Mouse (Mus musculus) cerebellum, adult 2 months (tissue): Measurements from ENCODE around the gene Tmigd1. TPM values are rescaled to one million over a fixed set of nuclear protein-coding genes. Genes with fewer than 3 reads are reported as not detected.

Source experiments
- DNase-seq, 2 experiments: peaks; one replicate each; pipeline ENCODE4 v3.0.0; 2021
- H3K27ac ChIP-seq: fragments of 200-500 bp; 2 replicates; pipeline ENCODE4 v1.5.1; 2012; ENCODE audit warnings: low read length, control low read depth, inconsistent platforms; ENCODE audit not compliant: insufficient read depth
- H3K27me3 ChIP-seq: fragments of 200-500 bp; 2 replicates; pipeline ENCODE4 v1.6.1; 2012; ENCODE audit warnings: inconsistent platforms, mild to moderate bottlenecking, low read length, moderate library complexity; ENCODE audit not compliant: control insufficient read depth, insufficient read depth
- H3K4me1 ChIP-seq: fragments of 200-500 bp; 2 replicates; pipeline ENCODE4 v1.6.1; 2011; ENCODE audit warnings: low read length; ENCODE audit not compliant: control insufficient read depth, insufficient read depth
- H3K4me3 ChIP-seq: fragments of 200-500 bp; replicated peaks from 2 replicates; pipeline ENCODE3; 2011; ENCODE audit warnings: mild to moderate bottlenecking, low read depth, low read length, control low read depth; ENCODE audit not compliant: insufficient read depth
- CTCF ChIP-seq: fragments of 200-500 bp; IDR thresholded peaks from 2 replicates; pipeline ENCODE4 v1.5.1; 2011; ENCODE audit warnings: low read depth, mild to moderate bottlenecking, control low read depth, low read length, moderate library complexity, borderline replicate concordance; ENCODE audit not compliant: insufficient read depth
- POLR2A ChIP-seq: fragments of 200-500 bp; IDR thresholded peaks from 2 replicates; pipeline ENCODE4 v1.6.1; 2011; ENCODE audit warnings: low read length, control low read depth, borderline replicate concordance; ENCODE audit not compliant: insufficient read depth
- WGBS: fragments of 180-500 bp; shearing (Covaris S2); methylation state at CpG from one replicate; pipeline ENCODE4 v1.1.7; 2018; 5-methylcytosine and 5-hydroxymethylcytosine counted together
- polyA plus RNA-seq: library from polyadenylated mRNA; depleted of rRNA; stranded (reverse); fragments of >200 nt; gene quantifications from 2 replicates; pipeline ENCODE4 v1.2.3, GENCODE M21; 2012

The Tmigd1 gene
- polyA plus RNA-seq, 1 experiment = not detected

DNA sequence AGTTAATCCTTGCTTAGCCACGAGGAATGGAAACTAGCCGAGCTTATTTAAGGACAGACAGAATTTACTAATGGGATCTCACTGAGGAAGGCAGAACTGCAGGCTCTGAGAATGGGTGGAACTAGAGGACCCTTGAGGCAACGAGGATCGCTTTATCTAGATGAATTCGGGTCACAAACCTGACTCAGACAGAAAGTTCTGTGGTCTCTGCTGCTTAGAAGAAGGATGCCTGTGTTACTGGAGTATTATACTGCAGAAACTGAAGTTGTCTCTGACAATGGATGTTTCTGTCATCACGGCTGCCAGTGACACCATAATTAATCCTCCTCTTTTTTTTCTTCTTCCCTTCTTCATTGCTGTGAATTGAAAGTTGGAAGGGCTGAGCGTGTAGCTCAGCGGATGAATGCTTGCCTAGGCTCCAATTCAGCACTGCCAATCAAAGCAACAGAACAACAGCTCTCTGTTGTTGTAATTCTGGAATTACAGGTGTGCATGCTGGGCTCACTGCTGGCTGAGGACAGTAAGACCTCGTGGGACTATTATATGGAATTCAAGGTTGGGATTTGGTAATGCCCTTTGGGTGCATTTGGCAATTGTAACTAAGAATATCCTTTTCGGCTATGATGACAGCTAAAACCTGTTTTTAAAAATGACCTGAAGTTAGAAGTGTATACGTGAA is 29.3 kb upstream of the Tmigd1 start:
- no peak for DNase-seq
- H3K27me3 ChIP-seq = no peaks in the 10 kb centered on the region
- no peak overlapping the region for H3K4me3 ChIP-seq
- no peaks in the 10 kb centered on the region for H3K4me1 ChIP-seq
- TF ChIP-seq POLR2A (no peak), CTCF (no peak)
- H3K27ac ChIP-seq = no peak overlapping the region
- WGBS = 73% methylated on average over 11 of the region's 11 CpGs

DNA sequence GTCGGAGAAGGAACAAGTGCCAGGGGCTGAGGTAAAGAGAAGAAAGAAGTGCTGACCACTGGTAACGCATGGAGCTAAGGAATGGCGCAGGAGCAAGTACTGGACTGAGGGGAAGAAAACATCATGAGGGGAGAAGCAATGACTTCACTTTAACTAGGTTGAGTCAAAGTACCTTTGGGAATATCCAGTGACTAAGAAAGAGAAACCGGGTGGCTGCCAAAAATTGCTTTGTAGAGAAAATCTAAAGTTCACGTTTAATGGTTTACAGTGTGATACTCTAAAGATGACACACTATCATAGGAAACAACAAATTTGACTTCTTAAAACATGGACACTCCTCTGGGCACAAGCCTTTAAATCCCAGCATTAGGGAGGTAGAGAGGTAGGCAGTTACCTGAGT is 28.1 kb upstream of the Tmigd1 start:
- H3K27me3 ChIP-seq = no peaks in the 10 kb centered on the region
- H3K4me1 ChIP-seq = no peaks in the 10 kb centered on the region
- H3K27ac ChIP-seq = no peak overlapping the region
- H3K4me3 ChIP-seq = no peak overlapping the region
- 89% methylated on average over 5 of the region's 5 CpGs for WGBS
- TF ChIP-seq POLR2A (no peak), CTCF (no peak)
- DNase-seq = no peak

DNA sequence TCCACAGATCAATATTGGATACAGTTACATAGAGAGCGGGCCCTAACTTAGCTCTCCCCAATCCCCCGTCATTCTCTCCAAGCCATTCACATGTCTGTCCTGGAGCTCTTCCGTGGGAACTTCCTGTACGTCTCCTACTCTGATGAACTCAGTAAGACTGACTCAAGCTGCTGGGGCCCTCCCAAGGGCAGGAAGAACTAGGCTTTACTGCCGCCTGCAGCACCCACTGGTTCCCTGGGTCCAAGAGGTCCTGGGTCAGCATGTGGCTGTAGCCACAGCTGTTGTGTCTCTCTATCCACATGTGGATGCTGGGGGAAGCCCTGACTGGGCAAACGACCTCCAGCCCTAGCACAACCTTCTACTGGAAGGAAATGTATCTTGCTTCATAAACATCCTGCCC is 27.2 kb upstream of the Tmigd1 start:
- WGBS = 82% methylated on average over 6 of the region's 6 CpGs
- Histone ChIP-seq H3K27me3 (no peaks in the 10 kb centered on the region), H3K27ac (no peak overlapping the region), H3K4me3 (no peak overlapping the region), H3K4me1 (no peaks in the 10 kb centered on the region)
- no peak for DNase-seq
- TF ChIP-seq CTCF = no peak

DNA sequence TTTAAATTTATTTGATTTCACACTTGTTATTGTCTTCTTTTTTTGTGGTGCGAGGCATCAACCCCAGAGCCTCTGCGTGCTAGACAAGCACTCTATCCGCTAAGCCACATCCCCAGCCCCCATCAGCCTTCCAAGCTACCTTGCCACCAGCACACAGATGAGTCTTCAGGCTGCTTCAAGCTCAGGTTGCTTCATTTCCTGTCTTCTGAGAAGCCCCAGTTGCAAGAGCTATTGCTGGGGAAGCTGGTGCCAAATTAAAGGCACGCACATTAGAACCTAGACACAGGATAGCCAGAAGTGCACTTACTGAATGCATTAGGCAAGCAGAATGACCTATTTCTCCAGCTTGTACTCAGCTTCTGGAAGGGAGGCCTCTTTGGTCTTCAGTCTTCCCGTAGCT is 22.1 kb upstream of the Tmigd1 start:
- no peak overlapping the region for H3K27ac ChIP-seq
- no peak overlapping the region for H3K4me3 ChIP-seq
- H3K27me3 ChIP-seq = no peaks in the 10 kb centered on the region
- DNase-seq = no peak
- 87% methylated on average over 5 of the region's 5 CpGs for WGBS
- TF ChIP-seq CTCF (no peak), POLR2A (no peak)
- H3K4me1 ChIP-seq = no peaks in the 10 kb centered on the region

DNA sequence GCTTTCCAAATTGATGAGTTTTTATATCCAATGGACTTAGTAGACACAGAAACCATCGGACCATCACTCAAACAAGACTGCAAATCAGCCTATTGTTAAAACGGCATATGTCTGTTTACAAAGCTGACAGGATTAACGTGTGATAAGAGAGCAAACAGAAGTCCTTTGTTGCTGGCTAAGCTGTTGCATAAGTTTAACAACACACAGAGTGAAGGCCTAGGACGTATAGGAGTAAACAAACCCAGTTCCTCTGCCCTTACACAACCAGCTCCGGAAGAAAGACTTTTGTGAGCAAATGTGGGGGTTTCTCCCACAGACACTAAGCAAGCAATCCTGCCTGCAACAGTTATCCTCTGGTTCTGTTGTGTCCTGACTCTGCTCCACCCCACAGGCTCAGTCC is 17.5 kb upstream of the Tmigd1 start:
- 72% methylated on average over 5 of the region's 5 CpGs for WGBS
- DNase-seq = no peak
- no peaks in the 10 kb centered on the region for H3K27me3 ChIP-seq
- TF ChIP-seq CTCF (no peak), POLR2A (no peak)
- no peaks in the 10 kb centered on the region for H3K4me1 ChIP-seq
- no peak overlapping the region for H3K4me3 ChIP-seq
- H3K27ac ChIP-seq = no peak overlapping the region

DNA sequence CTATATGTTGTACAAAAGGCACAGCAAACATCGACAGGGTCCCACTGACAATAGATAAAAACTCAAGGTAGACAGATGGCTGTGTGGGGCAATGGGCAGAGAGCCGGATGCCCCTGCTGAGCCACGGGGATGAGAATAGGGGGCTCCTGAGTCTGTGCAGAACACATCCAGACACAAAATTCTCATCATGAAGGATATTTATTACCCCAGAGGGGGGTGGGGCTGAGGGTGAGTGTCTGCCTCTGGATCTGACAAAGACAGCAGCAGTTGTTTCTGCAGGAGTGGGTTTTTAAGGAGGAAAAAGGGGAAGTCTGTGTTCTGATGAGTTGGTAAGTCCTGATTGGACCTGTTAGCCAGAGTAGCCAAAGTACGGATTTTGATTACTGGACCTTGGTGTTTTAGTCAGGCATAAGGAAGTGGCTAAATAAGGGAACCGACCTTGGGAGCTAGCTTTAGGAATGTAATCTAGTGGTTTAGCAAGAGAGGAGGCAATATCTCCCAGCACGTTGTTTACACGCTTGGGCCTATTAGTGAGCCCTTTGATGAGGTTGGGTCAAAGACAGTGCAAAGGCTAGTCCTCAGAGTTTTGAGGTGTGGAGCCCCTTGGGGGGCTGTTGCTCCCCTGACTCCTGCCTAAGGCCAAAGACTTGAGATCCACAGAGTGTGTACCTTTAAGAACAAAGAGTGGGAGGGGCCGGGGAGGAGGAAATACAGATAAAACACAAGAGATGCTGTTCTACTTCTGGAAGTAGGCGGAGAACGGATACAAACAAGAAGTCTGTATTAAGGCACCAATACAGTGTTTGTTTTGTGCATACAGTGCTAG is 12.4 kb upstream of the Tmigd1 start:
- H3K4me1 ChIP-seq = no peaks in the 10 kb centered on the region
- no peak overlapping the region for H3K4me3 ChIP-seq
- TF ChIP-seq CTCF (no peak), POLR2A (no peak)
- WGBS = 70% methylated on average over 10 of the region's 10 CpGs
- H3K27me3 ChIP-seq = no peaks in the 10 kb centered on the region
- DNase-seq = no peak
- no peak overlapping the region for H3K27ac ChIP-seq

DNA sequence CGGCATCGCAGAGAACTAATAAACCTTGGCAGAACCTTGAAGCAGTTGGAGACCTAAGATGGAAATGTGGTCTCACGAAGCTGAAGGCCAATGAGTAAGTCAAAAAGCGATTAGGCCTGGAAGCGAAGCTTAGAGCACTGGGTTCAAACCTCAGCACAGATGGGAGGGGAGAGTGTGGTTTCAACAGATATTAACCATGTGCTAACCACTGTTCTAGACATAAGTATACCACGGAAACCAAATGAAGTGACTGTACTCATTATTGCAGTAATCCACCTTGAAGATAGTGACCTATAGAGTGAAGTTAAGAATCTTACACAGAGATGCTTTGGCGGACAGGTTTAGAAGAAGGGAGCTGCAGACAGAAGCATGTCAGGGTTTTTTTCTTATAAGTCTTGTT is 10.8 kb upstream of the Tmigd1 start:
- Histone ChIP-seq H3K27me3 (no peaks in the 10 kb centered on the region), H3K27ac (no peak overlapping the region)
- WGBS = 84% methylated on average over 7 of the region's 7 CpGs

DNA sequence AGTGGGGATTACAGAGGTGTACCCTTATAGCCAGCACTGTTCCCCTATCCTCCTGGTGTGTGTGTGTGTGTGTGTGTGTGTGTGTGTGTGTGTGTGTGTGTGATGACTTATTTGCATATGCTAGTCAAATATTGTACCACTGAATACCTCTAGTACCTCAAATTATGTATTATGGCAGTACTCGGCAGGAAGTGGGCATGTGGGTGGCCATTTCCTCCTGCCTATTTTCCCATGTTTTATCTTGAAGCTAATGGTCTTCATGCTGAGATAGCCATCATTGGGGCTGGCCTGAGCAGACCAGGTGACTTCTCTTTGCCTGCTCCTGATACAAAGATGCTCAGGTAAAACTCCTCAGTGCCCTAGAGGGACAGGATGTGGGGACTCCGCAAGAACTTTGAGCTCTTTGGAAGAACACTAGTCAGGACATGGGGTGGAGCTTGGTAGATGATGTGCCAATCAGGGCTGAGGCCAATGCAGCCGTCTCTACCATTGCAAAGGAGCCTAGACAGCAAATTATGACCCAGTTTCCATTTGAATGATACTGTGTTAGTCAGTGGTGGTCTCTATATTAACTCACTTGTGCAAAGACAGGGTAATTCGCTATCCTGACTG is 10.1 kb upstream of the Tmigd1 start:
- TF ChIP-seq CTCF (no peak), POLR2A (no peak)
- DNase-seq = no peak
- H3K27me3 ChIP-seq = no peaks in the 10 kb centered on the region
- no peaks in the 10 kb centered on the region for H3K4me1 ChIP-seq
- no peak overlapping the region for H3K27ac ChIP-seq
- H3K4me3 ChIP-seq = no peak overlapping the region
- 89% methylated on average over 4 of the region's 4 CpGs for WGBS

More for the DNA sequence above, 10.8 kb upstream of the Tmigd1 start:
- Histone ChIP-seq H3K4me1 (no peaks in the 10 kb centered on the region), H3K4me3 (no peak overlapping the region)
- no peak for TF ChIP-seq CTCF
- DNase-seq = no peak
